Mouse (Mus musculus) MEL (cell line): Measurements from ENCODE around the gene Lzts2. TPM values are rescaled to one million over a fixed set of nuclear protein-coding genes. Genes with fewer than 3 reads are reported as not detected.

Source experiments
- DNase-seq: peaks from one replicate; pipeline ENCODE4 v3.0.0; 2011; ENCODE audit warnings: low read depth, low spot score
- H3K27ac ChIP-seq: 2 replicates; pipeline ENCODE4 v1.5.1; 2012; ENCODE audit warnings: low read depth, mild to moderate bottlenecking, control low read depth, low read length, moderate library complexity; ENCODE audit not compliant: control insufficient read depth
- H3K27me3 ChIP-seq, 2 experiments: fragments of 150-350 bp in 1 of 2; sonication (generic) in 1 of 2; 2 replicates each; pipeline ENCODE4 v1.6.1; 2012; ENCODE audit warnings: low read length in 2 of 2, mild to moderate bottlenecking in 2 of 2, improper control_type of control experiment in 1 of 2, moderate library complexity in 1 of 2; ENCODE audit not compliant: insufficient read depth in 2 of 2, control insufficient read depth in 1 of 2
- H3K36me3 ChIP-seq, 2 experiments: 2 replicates each; pipeline ENCODE4 v1.6.1; 2012 to 2014; ENCODE audit warnings: low read length in 2 of 2, improper control_type of control experiment in 1 of 2, inconsistent platforms in 1 of 2, mild to moderate bottlenecking in 1 of 2; ENCODE audit not compliant: insufficient read depth in 2 of 2, control insufficient read depth in 1 of 2
- H3K4me1 ChIP-seq, 2 experiments: fragments of 150-350 bp in 1 of 2; sonication (generic) in 1 of 2; 2 replicates each; pipeline ENCODE4 v1.6.1; 2012; ENCODE audit warnings: low read length in 2 of 2, improper control_type of control experiment in 1 of 2, mild to moderate bottlenecking in 1 of 2; ENCODE audit not compliant: insufficient read depth in 2 of 2, control insufficient read depth in 1 of 2
- H3K4me3 ChIP-seq, 2 experiments: fragments of 150-350 bp in 1 of 2; sonication (generic) in 1 of 2; 2 replicates each; pipeline ENCODE4 v1.5.1; 2012; ENCODE audit warnings: low read depth in 2 of 2, low read length in 2 of 2, mild to moderate bottlenecking in 2 of 2, moderate library complexity in 2 of 2, control low read depth in 1 of 2, improper control_type of control experiment in 1 of 2; ENCODE audit not compliant: control insufficient read depth in 1 of 2, insufficient read depth in 1 of 2
- H3K79me2 ChIP-seq: 2 replicates; pipeline ENCODE4 v1.6.1; 2012; ENCODE audit warnings: mild to moderate bottlenecking, low read length, moderate library complexity; ENCODE audit not compliant: control insufficient read depth, poor library complexity, insufficient read depth
- H3K9ac ChIP-seq: 2 replicates; pipeline ENCODE4 v1.6.1; 2012; ENCODE audit warnings: low read depth, mild to moderate bottlenecking, control low read depth, low read length, moderate library complexity; ENCODE audit not compliant: control insufficient read depth, poor library complexity, severe bottlenecking
- H3K9me3 ChIP-seq: fragments of 150-350 bp; sonication (generic); replicated peaks from 2 replicates; pipeline ENCODE4 v1.6.1; 2012; ENCODE audit warnings: mild to moderate bottlenecking, low read length, improper control_type of control experiment, moderate library complexity; ENCODE audit not compliant: insufficient read depth
- BHLHE40 ChIP-seq: IDR thresholded peaks from 2 replicates; pipeline ENCODE4 v1.6.1; 2012; ENCODE audit warnings: low read depth, mild to moderate bottlenecking, inconsistent platforms, low read length, improper control_type of control experiment, borderline replicate concordance
- CHD2 ChIP-seq: IDR thresholded peaks from 2 replicates; pipeline ENCODE4 v1.6.1; 2011; ENCODE audit warnings: low read length, improper control_type of control experiment
- EP300 ChIP-seq, 2 experiments: IDR thresholded peaks; 2 replicates each; pipeline ENCODE4 v1.6.1; 2011; ENCODE audit warnings: improper control_type of control experiment in 2 of 2, low read length in 2 of 2, low read depth in 1 of 2, mild to moderate bottlenecking in 1 of 2
- ETS1 ChIP-seq: IDR thresholded peaks from 2 replicates; pipeline ENCODE4 v1.6.1; 2012; ENCODE audit warnings: low read depth, mild to moderate bottlenecking, inconsistent platforms, low read length, improper control_type of control experiment, moderate library complexity
- GABPA ChIP-seq: IDR thresholded peaks from 2 replicates; pipeline ENCODE4 v1.6.1; 2012; ENCODE audit warnings: low read depth, mild to moderate bottlenecking, inconsistent platforms, low read length, improper control_type of control experiment, moderate library complexity
- GATA1 ChIP-seq: IDR thresholded peaks from 2 replicates; pipeline ENCODE4 v1.6.1; 2011; ENCODE audit warnings: low read depth, low read length, improper control_type of control experiment
- JUND ChIP-seq: IDR thresholded peaks from 2 replicates; pipeline ENCODE4 v1.6.1; 2011; ENCODE audit warnings: low read depth, mild to moderate bottlenecking, improper control_type of control experiment, low read length
- MEF2A ChIP-seq: IDR thresholded peaks from 2 replicates; pipeline ENCODE4 v1.6.1; 2014; ENCODE audit warnings: low read depth, mild to moderate bottlenecking, inconsistent platforms, low read length, improper control_type of control experiment; ENCODE audit not compliant: poor library complexity, insufficient replicate concordance, severe bottlenecking; ENCODE audit errors: extremely low read depth
- MXI1 ChIP-seq: IDR thresholded peaks from 2 replicates; pipeline ENCODE4 v1.6.1; 2011; ENCODE audit warnings: mild to moderate bottlenecking, low read depth, low read length, improper control_type of control experiment
- MYB ChIP-seq: IDR thresholded peaks from 2 replicates; pipeline ENCODE4 v1.6.1; 2011; ENCODE audit warnings: mild to moderate bottlenecking, low read depth, low read length, improper control_type of control experiment
- MYC ChIP-seq: IDR thresholded peaks from 2 replicates; pipeline ENCODE4 v1.6.1; 2011; ENCODE audit warnings: low read depth, mild to moderate bottlenecking, low read length, improper control_type of control experiment, moderate library complexity
- NELFE ChIP-seq: IDR thresholded peaks from 2 replicates; pipeline ENCODE4 v1.6.1; 2011; ENCODE audit warnings: low read depth, low read length, improper control_type of control experiment
- NRF1 ChIP-seq: IDR thresholded peaks from 2 replicates; pipeline ENCODE4 v1.6.1; 2014; ENCODE audit warnings: low read depth, mild to moderate bottlenecking, inconsistent platforms, low read length, improper control_type of control experiment, moderate library complexity; ENCODE audit not compliant: poor library complexity, insufficient read depth, severe bottlenecking
- POLR2A ChIP-seq, 2 experiments: IDR thresholded peaks; 2 replicates each; pipeline ENCODE4 v1.6.1; 2011 to 2012; ENCODE audit warnings: low read length in 2 of 2, mild to moderate bottlenecking in 2 of 2, control low read depth in 1 of 2, improper control_type of control experiment in 1 of 2, low read depth in 1 of 2, moderate library complexity in 1 of 2; ENCODE audit not compliant: control insufficient read depth in 1 of 2, insufficient read depth in 1 of 2, poor library complexity in 1 of 2
- POLR2AphosphoS5 ChIP-seq: IDR thresholded peaks from 2 replicates; pipeline ENCODE4 v1.6.1; 2012; ENCODE audit warnings: low read depth, borderline replicate concordance, mild to moderate bottlenecking, inconsistent platforms, low read length, moderate library complexity, mixed read lengths
- RAD21 ChIP-seq: IDR thresholded peaks from 2 replicates; pipeline ENCODE4 v1.6.1; 2011; ENCODE audit warnings: mild to moderate bottlenecking, low read depth, low read length, improper control_type of control experiment
- SIN3A ChIP-seq: IDR thresholded peaks from 2 replicates; pipeline ENCODE4 v1.6.1; 2012; ENCODE audit warnings: low read length, improper control_type of control experiment, inconsistent platforms
- TBP ChIP-seq: IDR thresholded peaks from 2 replicates; pipeline ENCODE4 v1.8.0; 2011; ENCODE audit warnings: low read depth, low read length, improper control_type of control experiment
- TCF12 ChIP-seq: IDR thresholded peaks from 2 replicates; pipeline ENCODE4 v1.6.1; 2014; ENCODE audit warnings: low read depth, mild to moderate bottlenecking, inconsistent platforms, low read length, improper control_type of control experiment, moderate library complexity
- ZC3H11A ChIP-seq: IDR thresholded peaks from 2 replicates; pipeline ENCODE4 v1.6.1; 2012; ENCODE audit warnings: low read depth, mild to moderate bottlenecking, inconsistent platforms, low read length, improper control_type of control experiment
- polyA plus RNA-seq, 2 experiments: library from polyadenylated mRNA; stranded (reverse) in 1 of 2; unstranded in 1 of 2; fragments of >175 nt in 1 of 2; fragments of >200 nt in 1 of 2; gene quantifications; 2 replicates each; pipeline versions ENCODE4 v1.2.1 to v1.2.4; 2012; ENCODE audit warnings: low replicate concordance in 2 of 2, low read depth in 1 of 2; ENCODE audit not compliant: insufficient read length in 2 of 2, insufficient read depth in 1 of 2, missing spikeins in 1 of 2
- total RNA-seq: library from RNA; depleted of rRNA; stranded (reverse); fragments of 300-350 nt; gene quantifications from 2 replicates; pipeline ENCODE4 v1.2.3, GENCODE M21; 2012

The Lzts2 gene
- total and polyA plus RNA-seq, 3 experiments, result 4.0 to 13.1 TPM; not detected in 1

GRCm38 (mm10) chr19:45063565-45064292, 49.5 kb downstream of the Lzts2 start (continued):
- peak; percentile 91 for TF ChIP-seq GATA1

- H3K4me1 ChIP-seq, result peaks cover 10 to 17% of the 10 kb centered on the region in 2 experiments
- H3K9me3 ChIP-seq, result no peaks in the 10 kb centered on the region
- no peaks in the 10 kb centered on the region for H3K27me3 ChIP-seq
- no peak for DNase-seq
- no peak overlapping the region for H3K27ac ChIP-seq
- no peak overlapping the region for H3K4me3 ChIP-seq
- peaks cover 0 to 19% of the 10 kb centered on the region in 2 experiments; a peak in 2 of 4 replicates for H3K36me3 ChIP-seq
- no peaks in the 10 kb centered on the region for H3K79me2 ChIP-seq
- no peak for TF ChIP-seq CHD2
- H3K9ac ChIP-seq, result no peak overlapping the region
Observed at GRCm38 (mm10) chr19:45065226-45065625, 51.0 kb downstream of the Lzts2 start.

GRCm38 (mm10) chr19:45067170-45067569, 53.0 kb downstream of the Lzts2 start:
- Histone ChIP-seq H3K4me1 (peaks cover 8 to 17% of the 10 kb centered on the region in 2 experiments), H3K9ac (no peak overlapping the region), H3K4me3 (no peak overlapping the region)

GRCm38 (mm10) chr19:45067758-45068510, 53.7 kb downstream of the Lzts2 start:
- H3K9ac ChIP-seq, result peak overlapping the region; percentile 13; the same call in 1 of the 2 replicates
- H3K9me3 ChIP-seq, result no peaks in the 10 kb centered on the region
- H3K4me1 ChIP-seq, result peaks cover 8 to 17% of the 10 kb centered on the region in 2 experiments
- peaks cover 0 to 17% of the 10 kb centered on the region in 2 experiments; a peak in 2 of 4 replicates for H3K36me3 ChIP-seq
- no peaks in the 10 kb centered on the region for H3K79me2 ChIP-seq
- H3K27me3 ChIP-seq, result no peaks in the 10 kb centered on the region
- peak overlapping the region in 1 of 2 experiments; percentile 1; a peak in 1 of 4 replicates for H3K4me3 ChIP-seq
- DNase-seq, result peak; percentile 78
- peak overlapping the region; percentile 57 for H3K27ac ChIP-seq
- TF ChIP-seq JUND, result 0 out of 2 replicates have a peak, but pooled peaks have one; percentile 67
- TF ChIP-seq MYC, result no peak
- TF ChIP-seq SIN3A, result peak; percentile 65; the same call in 1 of the 2 replicates
- no peak for TF ChIP-seq MEF2A
- TF ChIP-seq NELFE, result no peak
- TF ChIP-seq POLR2AphosphoS5, result no peak
- peak; percentile 99 for TF ChIP-seq TBP
- TF ChIP-seq RAD21, result no peak
- peak; percentile 89 to 96 for TF ChIP-seq EP300 (IDR thresholded peaks at IDR 0.05; ENCODE audit: low read depth in 1 of 2, low read length in 2 of 2)
- no peak for TF ChIP-seq BHLHE40
- TF ChIP-seq ZC3H11A, result no peak
- peak; percentile 93 for TF ChIP-seq TCF12
- no peak; the same call in 1 of the 2 replicates for TF ChIP-seq CHD2
- no peak for TF ChIP-seq NRF1
- TF ChIP-seq ETS1, result peak; percentile 68
- no peak for TF ChIP-seq GABPA
- no peak for TF ChIP-seq MYB
- no peak for TF ChIP-seq MXI1

More at GRCm38 (mm10) chr19:45067170-45067569, 53.0 kb downstream of the Lzts2 start:
- TF ChIP-seq MXI1 (no peak), POLR2A (IDR thresholded peaks at IDR 0.05; ENCODE audit: control insufficient read depth in 1 of 2, insufficient read depth in 1 of 2, low read depth in 1 of 2, low read length in 2 of 2, poor library complexity in 1 of 2) (0 out of 4 replicates have a peak, but pooled peaks of 1 of the 2 experiments have one; percentile 20)
- Histone ChIP-seq H3K36me3 (peaks cover 0 to 17% of the 10 kb centered on the region in 2 experiments; a peak in 2 of 4 replicates), H3K27me3 (no peaks in the 10 kb centered on the region), H3K9me3 (no peaks in the 10 kb centered on the region), H3K27ac (no peak overlapping the region), H3K79me2 (no peaks in the 10 kb centered on the region)
- no peak for DNase-seq
